Mouse (Mus musculus) heart, embryonic 10.5 days (tissue): Measurements from ENCODE around the gene Cmtm5. TPM values are rescaled to one million over a fixed set of nuclear protein-coding genes. Genes with fewer than 3 reads are reported as not detected.
"Not testable (repeated sequence)": the region's sequence is repeated elsewhere in the genome, so short reads cannot be mapped to it uniquely, and the experiment has no call there.

ENCODE experiments used
- DNase-seq: peaks from one replicate; pipeline ENCODE4 v3.0.0-alpha.2; 2017; ENCODE audit warnings: low spot score
- H3K27ac ChIP-seq: fragments of 300-500 bp; sonication (generic); 2 replicates; pipeline ENCODE4 v1.5.1; 2016; ENCODE audit warnings: mild to moderate bottlenecking
- H3K27me3 ChIP-seq: fragments of 300-500 bp; sonication (generic); 2 replicates; pipeline ENCODE4 v1.6.1; 2016; ENCODE audit warnings: mild to moderate bottlenecking; ENCODE audit not compliant: poor library complexity, insufficient read depth, severe bottlenecking
- H3K36me3 ChIP-seq: fragments of 300-500 bp; sonication (generic); 2 replicates; pipeline ENCODE4 v1.6.1; 2016; ENCODE audit warnings: mild to moderate bottlenecking, moderate library complexity
- H3K4me1 ChIP-seq: fragments of 300-500 bp; sonication (generic); 2 replicates; pipeline ENCODE4 v1.6.1; 2016; ENCODE audit warnings: mild to moderate bottlenecking
- H3K4me3 ChIP-seq: fragments of 300-500 bp; sonication (generic); 2 replicates; pipeline ENCODE4 v1.5.1; 2016; ENCODE audit warnings: mild to moderate bottlenecking, moderate library complexity
- H3K9me3 ChIP-seq: fragments of 300-500 bp; sonication (generic); 2 replicates; pipeline ENCODE4 v1.6.1; 2016; ENCODE audit warnings: mild to moderate bottlenecking, moderate library complexity
- WGBS: fragments of 180-500 bp; shearing (Covaris S2); methylation state at CpG from one replicate; pipeline ENCODE4 v1.1.7; 2016; 5-methylcytosine and 5-hydroxymethylcytosine counted together
- polyA plus RNA-seq: library from polyadenylated mRNA; unstranded; fragments of >200 nt; fragmentation: Nextera tagmentation; extraction: Ambion mirVana; gene quantifications from 2 replicates; pipeline ENCODE4 v1.2.1, GENCODE M21; 2016

Cmtm5 gene
- polyA plus RNA-seq, 1 experiment from 2014 or later: 1.5 TPM

DNA sequence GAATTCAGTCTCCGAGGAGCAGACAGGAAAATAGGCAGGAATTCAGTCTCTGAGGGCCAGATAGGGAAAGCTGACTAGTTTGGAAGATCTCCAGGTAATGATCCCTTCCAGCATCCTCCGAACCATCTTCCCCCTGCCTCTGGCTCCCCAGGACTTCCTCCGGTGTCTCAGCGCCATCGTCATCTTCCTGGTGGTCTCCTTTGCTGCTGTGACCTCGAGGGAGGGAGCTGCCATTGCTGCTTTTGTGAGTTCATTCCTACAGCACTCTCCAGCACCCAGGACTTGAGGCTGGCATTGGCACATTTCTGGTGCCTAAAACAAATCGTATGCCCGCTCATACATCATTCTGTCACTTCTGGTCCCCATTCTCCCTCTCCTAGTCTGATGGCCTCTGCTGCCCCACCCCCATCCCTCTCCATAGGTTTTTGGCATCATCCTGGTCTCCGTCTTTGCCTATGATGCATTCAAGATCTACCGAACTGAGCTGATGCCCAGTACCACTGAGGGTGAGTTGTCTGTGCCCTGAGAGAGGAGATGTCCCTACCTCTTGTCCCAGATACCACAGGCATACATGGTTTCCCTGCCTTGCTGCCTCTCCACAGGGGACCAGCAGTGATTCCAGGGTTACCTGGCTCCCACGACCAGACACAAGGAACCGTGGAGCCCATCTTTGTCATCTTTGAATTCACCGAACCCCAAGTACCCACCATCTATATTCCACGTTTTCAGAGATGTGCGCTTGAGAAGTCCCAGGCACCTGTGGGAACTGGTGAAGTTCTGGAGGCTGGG lies 2.6 kb downstream of the Cmtm5 start:
- Histone ChIP-seq H3K4me1 (peaks cover 15% of the 10 kb centered on the region), H3K27me3 (peaks cover 9% of the 10 kb centered on the region), H3K9me3 (no peaks in the 10 kb centered on the region), H3K4me3 (no peak overlapping the region), H3K27ac (0 out of 2 replicates have a peak overlapping the region, but pooled peaks have one; percentile 7), H3K36me3 (peaks cover 35% of the 10 kb centered on the region)
- DNase-seq: no peak
- 61% methylated on average over 15 of the region's 15 CpGs for WGBS

DNA sequence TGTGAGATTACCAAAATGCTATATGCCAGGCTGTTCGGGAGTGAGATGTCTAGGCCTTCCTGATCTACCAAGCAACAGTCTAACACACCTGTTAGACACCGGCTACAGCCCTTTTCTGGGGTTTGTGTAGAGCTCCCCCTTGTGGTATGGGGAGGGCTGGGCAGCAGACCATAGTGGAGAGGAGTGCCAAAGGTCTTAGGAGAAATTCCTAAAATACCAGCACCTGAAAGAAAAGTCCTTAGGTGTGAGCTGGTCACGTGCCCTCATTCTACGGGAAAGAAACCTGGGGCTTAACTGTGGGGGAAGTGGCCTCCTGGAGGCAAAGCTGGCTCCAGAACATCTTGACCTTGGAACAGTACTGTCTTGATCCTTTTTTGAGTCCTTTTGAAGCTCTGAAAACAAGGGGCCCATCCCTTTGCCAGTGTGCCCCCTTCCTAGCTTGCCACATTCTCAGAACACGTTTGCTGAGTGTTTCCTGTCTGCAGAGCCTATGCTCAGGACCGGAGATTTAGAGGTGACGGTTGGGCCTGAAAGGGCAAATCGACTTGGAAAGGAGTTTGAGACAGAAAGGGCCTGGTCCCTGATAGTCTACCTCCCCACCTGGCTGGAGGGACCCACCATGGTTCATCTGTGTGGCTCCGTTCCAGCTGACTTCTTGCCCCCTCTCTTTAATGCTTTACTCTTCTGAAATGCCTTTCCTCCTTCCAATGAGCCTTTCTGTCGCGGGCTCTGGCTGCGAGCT lies 3.5 kb downstream of the Cmtm5 start:
- 37% methylated on average over 12 of the region's 12 CpGs for WGBS
- peaks cover 15% of the 10 kb centered on the region for H3K4me1 ChIP-seq
- no peak overlapping the region for H3K27ac ChIP-seq
- no peak overlapping the region for H3K4me3 ChIP-seq
- peaks cover 43% of the 10 kb centered on the region for H3K36me3 ChIP-seq
- no peaks in the 10 kb centered on the region for H3K9me3 ChIP-seq
- DNase-seq: no peak
- peaks cover 9% of the 10 kb centered on the region for H3K27me3 ChIP-seq

DNA sequence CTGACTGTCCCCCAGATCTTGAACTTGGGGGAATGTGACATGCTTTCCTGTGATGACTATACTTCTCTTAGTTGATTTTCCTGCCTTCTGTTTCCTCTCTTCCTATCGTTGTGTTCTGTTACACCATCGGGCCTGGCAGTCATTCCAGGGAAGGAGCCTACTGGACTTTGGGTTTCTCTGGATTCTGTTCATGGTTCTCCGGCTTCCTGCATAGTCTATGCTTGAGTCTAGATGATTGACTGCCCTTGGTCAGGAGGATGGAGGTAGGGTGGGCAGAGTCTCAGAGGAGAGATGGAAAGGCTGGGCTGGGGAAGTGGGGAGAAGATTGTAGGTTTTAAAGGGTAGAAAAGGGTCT lies 4.1 kb downstream of the Cmtm5 start:
- 55% methylated on average over 3 of the region's 3 CpGs for WGBS
- peaks cover 49% of the 10 kb centered on the region for H3K36me3 ChIP-seq
- H3K4me3 ChIP-seq: no peak overlapping the region
- no peak for DNase-seq
- H3K9me3 ChIP-seq: no peaks in the 10 kb centered on the region
- no peak overlapping the region for H3K27ac ChIP-seq
- H3K27me3 ChIP-seq: peaks cover 4% of the 10 kb centered on the region
- H3K4me1 ChIP-seq: peaks cover 13% of the 10 kb centered on the region

DNA sequence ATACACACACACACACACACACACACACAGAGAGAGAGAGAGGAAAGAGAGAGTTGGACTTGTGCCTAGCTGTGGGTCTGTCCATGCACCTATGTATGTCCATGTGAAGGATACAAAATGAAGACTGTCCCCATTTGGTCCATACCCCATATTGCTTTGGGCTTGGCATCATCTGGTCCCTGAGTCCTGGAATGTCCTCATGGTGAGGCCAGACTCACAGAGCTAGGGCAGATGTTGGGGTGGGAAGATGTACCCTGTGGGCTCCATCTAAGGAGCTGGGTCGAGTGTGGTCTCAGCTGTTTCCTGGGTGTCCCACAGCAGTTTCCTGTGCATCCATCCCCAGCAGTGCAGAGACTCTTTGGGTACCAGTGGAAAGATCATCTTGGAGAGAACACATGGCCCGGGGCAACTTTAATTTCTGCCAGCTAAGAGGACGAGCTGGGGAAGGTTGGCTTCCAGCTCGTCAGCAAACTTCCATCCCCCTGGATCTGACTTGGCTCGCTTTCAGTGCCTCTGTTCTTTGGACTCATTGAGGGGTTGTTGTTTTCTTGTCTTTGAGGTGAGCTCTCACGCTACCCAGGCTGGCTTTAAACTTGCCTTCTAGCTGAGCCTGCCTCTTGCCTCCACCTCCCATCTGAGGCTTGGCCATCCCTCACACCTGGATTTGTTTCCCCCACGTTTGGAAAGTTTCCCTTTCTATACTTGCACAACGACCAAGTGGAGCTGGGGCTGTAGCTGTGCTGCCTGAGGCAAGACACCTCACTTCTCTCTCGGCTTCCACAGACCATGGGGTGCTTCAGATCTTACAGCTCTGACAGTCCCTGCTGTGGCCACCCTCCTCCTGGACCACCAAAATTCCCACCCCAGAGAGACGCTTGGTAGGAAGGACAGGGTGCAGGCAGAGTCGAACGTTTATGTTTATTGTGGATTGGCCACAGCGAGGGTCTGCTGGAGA lies 5.2 kb downstream of the Cmtm5 start:
- no peaks in the 10 kb centered on the region; the same call in 1 of the 2 replicates for H3K27me3 ChIP-seq
- H3K9me3 ChIP-seq: no peaks in the 10 kb centered on the region
- peaks cover 8% of the 10 kb centered on the region for H3K4me1 ChIP-seq
- no peak overlapping the region for H3K4me3 ChIP-seq
- DNase-seq: no peak
- H3K27ac ChIP-seq: no peak overlapping the region
- H3K36me3 ChIP-seq: peaks cover 60% of the 10 kb centered on the region
- 57% methylated on average over 13 of the region's 13 CpGs for WGBS

DNA sequence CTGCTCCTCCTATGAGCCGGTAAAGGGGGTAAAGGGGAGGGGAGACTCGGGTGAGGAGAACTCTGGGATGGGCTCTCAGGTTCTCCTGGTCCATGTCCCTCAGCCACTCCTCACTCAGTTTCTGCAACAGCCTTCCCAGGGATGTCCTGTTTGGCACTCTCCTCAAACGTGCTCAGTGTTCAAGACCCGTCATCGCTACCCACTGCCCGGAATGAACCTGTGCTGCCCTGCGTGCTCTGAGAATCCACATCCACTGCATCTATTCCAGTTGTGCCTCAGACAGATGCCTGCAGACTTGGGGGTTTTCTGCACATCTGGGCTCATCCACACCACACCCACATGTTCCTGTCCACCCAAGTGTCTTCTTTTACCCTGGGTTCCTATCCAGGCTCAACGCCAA lies 6.4 kb downstream of the Cmtm5 start:
- no peaks in the 10 kb centered on the region for H3K27me3 ChIP-seq
- H3K9me3 ChIP-seq: no peaks in the 10 kb centered on the region
- H3K4me1 ChIP-seq: 0 out of 2 replicates have a peak, but pooled peaks cover 3% of the 10 kb centered on the region
- WGBS: 69% methylated on average over 8 of the region's 8 CpGs
- no peak overlapping the region for H3K27ac ChIP-seq
- H3K4me3 ChIP-seq: no peak overlapping the region
- no peak for DNase-seq
- H3K36me3 ChIP-seq: peaks cover 71% of the 10 kb centered on the region

DNA sequence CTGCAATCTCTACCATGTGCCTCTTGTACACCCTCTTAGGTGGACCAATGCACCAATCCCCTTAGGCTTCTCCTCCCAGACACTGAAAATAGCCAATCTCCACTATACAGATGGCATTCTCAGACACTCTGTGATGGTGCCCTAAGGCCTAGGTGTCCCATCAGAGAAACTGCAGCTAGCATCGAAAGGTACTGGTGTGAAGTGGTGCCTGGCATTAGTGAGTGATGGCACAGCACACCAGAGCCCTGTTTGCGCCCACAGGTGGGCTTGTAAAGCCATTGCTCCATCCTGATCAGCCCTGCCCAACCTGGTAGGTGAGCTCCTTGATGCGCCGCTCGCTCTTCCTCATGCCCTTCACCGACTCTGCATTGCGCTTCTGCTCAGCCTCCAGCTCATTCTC lies 7.9 kb downstream of the Cmtm5 start:
- 87% methylated on average over 7 of the region's 7 CpGs for WGBS
- peaks cover 86% of the 10 kb centered on the region for H3K36me3 ChIP-seq
- no peak overlapping the region for H3K27ac ChIP-seq
- no peak for DNase-seq
- H3K9me3 ChIP-seq: no peaks in the 10 kb centered on the region
- H3K27me3 ChIP-seq: no peaks in the 10 kb centered on the region
- H3K4me3 ChIP-seq: no peak overlapping the region
- peaks cover 9% of the 10 kb centered on the region; the same call in 1 of the 2 replicates for H3K4me1 ChIP-seq

DNA sequence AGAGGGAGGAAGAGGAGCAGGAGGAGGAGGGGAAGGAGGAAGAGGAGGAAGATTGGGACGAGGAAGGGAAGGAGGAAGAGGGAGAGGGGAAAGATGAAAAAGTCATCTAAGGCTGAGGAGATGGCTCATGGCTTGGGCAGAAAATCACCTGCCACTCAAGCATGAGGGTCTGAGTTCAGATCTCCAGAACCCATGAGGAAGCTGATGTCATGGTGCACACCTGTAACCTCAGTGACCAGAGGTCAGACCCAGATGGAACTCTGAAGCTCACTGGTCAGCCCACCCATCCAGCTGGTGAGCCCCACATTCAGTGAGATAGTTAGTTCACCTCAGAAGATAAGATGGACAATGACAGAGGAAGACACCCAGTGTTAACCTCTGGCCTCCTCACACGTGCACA lies 8.9 kb downstream of the Cmtm5 start:
- H3K36me3 ChIP-seq: peaks cover 96% of the 10 kb centered on the region
- no peak overlapping the region for H3K4me3 ChIP-seq
- no peak overlapping the region for H3K27ac ChIP-seq
- no peaks in the 10 kb centered on the region for H3K27me3 ChIP-seq
- DNase-seq: no peak
- peaks cover 14% of the 10 kb centered on the region; the same call in 1 of the 2 replicates for H3K4me1 ChIP-seq
- WGBS: 48% methylated on average over 2 of the region's 2 CpGs
- no peaks in the 10 kb centered on the region for H3K9me3 ChIP-seq

DNA sequence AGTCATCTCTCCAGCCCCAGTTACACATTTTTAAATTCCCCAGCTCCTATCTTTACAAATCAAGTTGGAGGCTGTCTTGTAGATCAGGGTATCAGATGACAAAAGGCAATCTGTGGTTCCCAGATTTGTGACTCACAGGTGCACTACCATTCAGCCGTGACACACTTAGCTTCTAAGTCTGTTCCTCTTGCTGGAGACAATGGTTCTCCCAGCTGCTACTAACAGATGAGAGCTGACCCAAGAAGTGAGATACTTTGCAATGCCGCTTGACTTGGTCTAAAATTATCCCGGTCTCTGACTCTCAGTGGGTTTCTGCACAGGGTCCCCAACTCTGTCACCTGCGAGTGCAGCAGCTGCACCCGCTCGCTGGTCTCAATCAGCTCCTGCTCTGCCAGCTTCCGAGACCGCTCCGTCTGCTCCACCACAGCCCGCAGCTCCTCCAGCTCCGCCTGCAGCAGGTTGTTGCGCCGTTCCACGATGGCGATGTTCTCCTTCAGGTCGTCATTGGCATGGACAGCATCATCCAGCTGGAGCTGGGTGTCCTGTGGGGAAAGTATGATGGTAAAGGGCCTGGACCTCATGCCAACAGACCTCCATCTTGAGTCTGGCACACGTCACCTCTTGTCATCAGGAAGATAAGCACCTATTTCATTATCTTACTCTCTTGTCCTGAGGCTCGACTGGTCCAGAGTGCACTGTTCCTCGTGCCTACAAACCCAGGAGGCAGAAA lies 10.1 kb downstream of the Cmtm5 start:
- peaks cover 95% of the 10 kb centered on the region for H3K36me3 ChIP-seq
- no peak overlapping the region for H3K27ac ChIP-seq
- WGBS: 48% methylated on average over 19 of the region's 19 CpGs

DNA sequence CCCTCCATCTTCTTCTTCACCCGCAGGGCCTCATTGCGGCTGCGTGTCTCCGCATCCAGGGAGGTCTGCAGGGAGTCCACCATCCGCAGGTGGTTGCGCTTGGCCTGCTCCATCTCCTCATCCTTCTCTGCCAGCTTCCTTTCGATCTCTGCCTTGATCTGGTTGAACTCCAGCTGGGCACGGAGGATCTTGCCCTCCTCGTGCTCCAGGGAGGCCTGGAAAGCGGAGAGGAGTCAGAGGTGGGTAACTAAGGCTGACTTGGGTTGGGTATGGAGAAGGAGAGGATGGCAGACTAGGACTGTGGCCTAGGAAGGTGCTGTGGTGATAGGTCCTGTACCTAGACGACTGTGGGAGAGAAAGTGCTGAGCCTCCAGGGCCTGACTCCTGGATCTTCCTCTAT lies 10.9 kb downstream of the Cmtm5 start:
- H3K4me3 ChIP-seq, DNase-seq, H3K9me3 ChIP-seq, H3K27ac ChIP-seq, H3K27me3 ChIP-seq: not testable (repeated sequence)
- H3K36me3 ChIP-seq: peaks cover 93% of the 10 kb centered on the region
- 82% methylated on average over 11 of the region's 11 CpGs for WGBS
- peaks cover 14% of the 10 kb centered on the region; the same call in 1 of the 2 replicates for H3K4me1 ChIP-seq

More for the DNA sequence above, 10.1 kb downstream of the Cmtm5 start:
- Histone ChIP-seq H3K4me1 (peaks cover 14% of the 10 kb centered on the region; the same call in 1 of the 2 replicates), H3K9me3 (no peaks in the 10 kb centered on the region), H3K27me3 (no peaks in the 10 kb centered on the region), H3K4me3 (no peak overlapping the region)
- DNase-seq: no peak

DNA sequence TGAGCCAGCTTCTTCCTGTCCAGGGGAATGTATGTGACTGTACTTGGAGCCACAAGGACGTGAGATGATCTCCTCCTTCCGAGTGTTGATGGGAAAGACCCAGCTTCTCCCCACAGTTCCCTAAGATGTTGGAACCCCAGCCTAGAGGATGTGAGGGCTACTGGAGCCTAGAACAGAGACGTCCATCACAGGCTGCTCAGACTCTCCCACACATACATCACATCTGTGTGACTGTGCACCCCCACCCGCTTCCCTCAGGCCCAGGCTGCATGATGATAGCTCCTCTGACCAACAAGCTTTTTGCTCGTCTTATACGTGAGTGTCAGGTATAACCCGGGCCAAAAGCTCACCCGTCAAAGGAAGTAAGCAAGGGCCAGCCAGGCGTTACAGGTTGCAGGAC lies 12.7 kb downstream of the Cmtm5 start:
- peaks cover 93% of the 10 kb centered on the region for H3K36me3 ChIP-seq

DNA sequence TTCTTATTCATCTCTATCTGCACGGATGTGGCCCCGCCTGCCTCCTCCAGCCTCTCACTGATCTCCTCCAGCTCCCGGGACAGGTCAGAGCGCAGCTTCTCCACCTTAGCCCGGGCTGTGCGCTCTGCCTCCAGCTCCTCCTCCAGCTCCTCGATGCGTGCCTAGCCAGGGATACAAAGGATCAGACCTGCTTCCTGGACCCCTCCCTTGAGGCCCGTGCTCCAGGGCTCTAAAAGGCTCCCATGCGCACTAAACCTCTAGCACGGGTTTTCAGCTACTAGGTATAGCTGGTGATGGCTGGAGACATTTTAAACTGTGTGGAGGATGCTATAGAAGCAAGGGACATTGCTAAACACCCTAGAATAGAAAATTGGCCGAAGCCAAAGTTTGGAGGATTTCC lies 14.4 kb downstream of the Cmtm5 start:
- H3K36me3 ChIP-seq: peaks cover 88% of the 10 kb centered on the region
- H3K4me1 ChIP-seq: peaks cover 14% of the 10 kb centered on the region; the same call in 1 of the 2 replicates
- no peak overlapping the region for H3K27ac ChIP-seq
- H3K9me3 ChIP-seq: no peaks in the 10 kb centered on the region
- no peak for DNase-seq
- no peak overlapping the region for H3K4me3 ChIP-seq
- no peaks in the 10 kb centered on the region for H3K27me3 ChIP-seq
- WGBS: 52% methylated on average over 12 of the region's 12 CpGs

More for the DNA sequence above, 12.7 kb downstream of the Cmtm5 start:
- no peak for DNase-seq
- no peak overlapping the region for H3K4me3 ChIP-seq
- no peak overlapping the region for H3K27ac ChIP-seq
- no peaks in the 10 kb centered on the region for H3K27me3 ChIP-seq
- 70% methylated on average over 9 of the region's 9 CpGs for WGBS
- no peaks in the 10 kb centered on the region for H3K9me3 ChIP-seq
- peaks cover 14% of the 10 kb centered on the region; the same call in 1 of the 2 replicates for H3K4me1 ChIP-seq

DNA sequence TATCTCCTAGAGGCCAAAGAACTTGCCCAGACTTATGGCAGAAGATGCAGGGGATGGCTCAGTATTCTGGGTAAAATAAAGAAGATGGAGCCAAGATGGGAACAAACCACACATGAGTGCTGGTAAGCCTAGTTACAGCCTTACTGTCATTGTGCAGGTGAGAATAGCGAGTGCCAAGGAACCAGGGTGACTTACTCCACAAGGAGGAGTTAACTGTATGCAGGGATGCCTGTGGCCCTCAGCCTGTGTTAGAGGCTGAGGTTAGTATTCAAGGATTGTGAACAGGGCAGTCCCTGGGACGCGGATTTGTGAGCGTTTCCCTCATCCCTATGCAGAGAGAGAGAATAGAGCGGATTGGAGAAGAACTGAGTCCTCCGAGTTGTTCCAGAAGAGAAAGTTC lies 15.5 kb downstream of the Cmtm5 start:
- Histone ChIP-seq H3K36me3 (peaks cover 87% of the 10 kb centered on the region), H3K9me3 (no peaks in the 10 kb centered on the region), H3K27ac (no peak overlapping the region), H3K27me3 (no peaks in the 10 kb centered on the region), H3K4me3 (no peak overlapping the region), H3K4me1 (peaks cover 14% of the 10 kb centered on the region; the same call in 1 of the 2 replicates)
- DNase-seq: no peak
- WGBS: 78% methylated on average over 6 of the region's 6 CpGs
